Mouse (Mus musculus) cerebellum, adult 2 months (tissue): Measurements from ENCODE around the gene Rab21.

Experiments used
- CTCF ChIP-seq: fragments of 200-500 bp; IDR thresholded peaks from 2 replicates; pipeline ENCODE4 v1.5.1; 2011; ENCODE audit warnings: low read depth, mild to moderate bottlenecking, control low read depth, low read length, moderate library complexity, borderline replicate concordance; ENCODE audit not compliant: insufficient read depth
- POLR2A ChIP-seq: fragments of 200-500 bp; IDR thresholded peaks from 2 replicates; pipeline ENCODE4 v1.6.1; 2011; ENCODE audit warnings: low read length, control low read depth, borderline replicate concordance; ENCODE audit not compliant: insufficient read depth

GRCm38 (mm10) chr10:115312194-115312593 lies 3.2 kb downstream of the Rab21 start:
- TF ChIP-seq CTCF (no peak), POLR2A (no peak)
